Mouse (Mus musculus) layer of hippocampus, postnatal 36 days (tissue): Measurements from ENCODE around the gene Entpd5. TPM values are rescaled to one million over a fixed set of nuclear protein-coding genes. Genes with fewer than 3 reads are reported as not detected.

Source experiments
- DNase-seq, 2 experiments: peaks; one replicate each; pipeline ENCODE4 v3.0.0; 2022
- total RNA-seq, 2 experiments: library from RNA; stranded (reverse); gene quantifications; 2 replicates each; pipeline ENCODE4 v1.2.3; 2021

The Entpd5 gene
- 10 to 100 TPM; 22.9 to 25.2 TPM for total RNA-seq

DNA sequence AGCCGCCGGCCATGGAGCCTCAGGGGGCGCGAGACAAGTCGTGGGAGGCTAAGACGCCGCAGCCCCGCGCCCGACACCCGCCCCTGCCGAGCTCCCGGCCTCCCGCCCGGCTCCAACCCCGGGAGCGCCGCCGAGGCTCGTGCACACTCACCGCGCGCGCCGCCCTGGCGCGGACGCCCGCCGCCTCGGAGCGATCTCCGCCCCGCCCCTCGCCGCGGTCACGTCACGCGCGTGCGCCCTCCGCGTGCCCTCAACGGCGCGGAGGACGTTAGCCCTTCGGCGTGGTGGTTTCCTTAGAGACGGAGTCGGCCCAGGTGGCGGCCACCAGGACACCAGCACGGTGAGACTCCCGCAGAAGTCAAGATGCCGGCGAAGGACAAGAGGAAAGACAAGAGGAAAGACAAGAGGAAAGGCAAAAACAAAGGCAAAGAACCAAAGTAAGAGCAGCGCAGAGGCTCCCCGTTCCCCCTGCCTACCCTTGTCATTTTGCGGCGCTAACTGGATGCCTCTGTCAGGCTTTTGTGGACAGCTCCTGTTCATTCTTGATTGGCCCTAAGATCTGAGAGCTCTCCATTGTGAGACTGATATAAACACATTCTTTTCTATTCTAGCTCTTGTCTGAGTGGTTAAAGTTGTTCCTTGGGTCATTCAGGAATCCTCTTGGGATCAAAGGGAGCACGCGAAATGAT is at the start of gene Entpd5, which contains the start of gene Bbof1:
TSS of gene Entpd5 (minus strand) at position 211 of the 689 bp plus-strand sequence.
TSS of gene Bbof1 (plus strand) at position 253 of the 689 bp plus-strand sequence.
- peak; percentile 91 to 93 for DNase-seq

DNA sequence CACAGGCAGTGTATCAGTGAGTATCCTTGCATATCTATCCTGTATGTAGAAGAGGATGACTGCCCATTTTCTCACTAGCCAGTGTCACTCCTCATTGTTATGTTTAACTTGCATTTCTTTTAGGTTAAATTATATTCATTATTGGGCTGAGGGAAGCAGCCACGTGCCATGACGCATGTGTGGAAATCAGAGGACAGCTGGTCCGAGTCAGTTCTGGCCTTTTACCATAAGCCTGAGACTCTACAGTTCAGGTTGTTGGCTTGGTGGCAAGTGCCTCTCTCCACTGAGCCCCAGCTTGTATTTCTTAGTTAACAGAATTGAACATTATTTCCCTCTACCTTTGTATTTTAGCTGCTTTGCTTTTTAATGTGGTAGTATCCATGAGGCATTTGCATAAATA is 48.1 kb upstream of the Entpd5 start:
- DNase-seq = no peak

GRCm38 (mm10) chr12:84451801-84452200 is 43.0 kb upstream of the Entpd5 start:
- DNase-seq = no peak

DNA sequence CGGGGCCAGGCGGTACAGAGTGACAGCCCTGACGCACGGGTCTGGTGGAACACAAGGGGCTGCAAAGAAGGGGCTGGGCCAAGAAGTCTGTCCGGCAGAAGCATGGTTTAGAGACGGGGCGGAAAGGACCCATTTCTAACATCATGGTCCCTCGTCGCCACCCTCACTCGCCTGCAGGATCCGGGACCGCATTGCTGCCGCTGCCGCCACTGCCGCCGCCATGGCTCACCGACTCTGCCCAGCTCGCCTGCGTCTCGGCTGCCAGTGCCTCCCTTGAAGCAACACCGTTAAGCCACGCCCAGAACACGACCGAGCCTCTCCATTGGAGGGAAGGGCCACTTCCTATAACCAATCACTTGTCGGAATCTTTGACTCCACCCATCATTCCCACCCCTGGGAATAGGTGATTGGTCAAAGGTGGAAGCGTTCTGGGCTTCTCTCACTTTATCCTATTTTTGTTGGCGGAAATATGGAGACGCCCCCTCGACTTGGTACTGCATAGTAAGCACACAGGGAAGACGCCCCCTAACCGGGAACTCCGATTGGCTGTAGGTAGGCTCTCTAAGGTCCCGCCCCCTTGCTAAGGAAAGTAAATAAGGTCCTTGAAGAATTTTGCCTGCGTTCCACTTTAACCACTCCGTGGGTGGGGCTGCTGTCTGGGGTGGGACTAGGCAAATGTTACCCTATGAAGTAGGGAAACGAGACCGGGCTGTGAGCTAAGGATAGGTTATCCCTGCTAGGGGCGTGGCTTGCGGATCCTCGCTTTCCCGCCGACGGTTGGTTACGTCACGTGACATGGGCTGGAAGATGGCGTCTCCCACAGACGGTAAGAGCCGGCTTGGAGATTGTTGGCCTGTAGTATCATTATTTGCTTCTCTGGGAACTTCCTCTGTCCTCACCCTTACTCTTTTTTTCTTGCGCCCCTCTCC is 42.2 kb upstream of the Entpd5 start, which contains the start of the genes Aldh6a1 and Lin52:
TSS of gene Aldh6a1 (minus strand) at position 287 of the 929 bp plus-strand sequence.
TSS of gene Lin52 (plus strand) at position 705 of the 929 bp plus-strand sequence.
- peak; percentile 93 to 95 for DNase-seq

GRCm38 (mm10) chr12:84450351-84450717 is 41.5 kb upstream of the Entpd5 start:
- no peak for DNase-seq

DNA sequence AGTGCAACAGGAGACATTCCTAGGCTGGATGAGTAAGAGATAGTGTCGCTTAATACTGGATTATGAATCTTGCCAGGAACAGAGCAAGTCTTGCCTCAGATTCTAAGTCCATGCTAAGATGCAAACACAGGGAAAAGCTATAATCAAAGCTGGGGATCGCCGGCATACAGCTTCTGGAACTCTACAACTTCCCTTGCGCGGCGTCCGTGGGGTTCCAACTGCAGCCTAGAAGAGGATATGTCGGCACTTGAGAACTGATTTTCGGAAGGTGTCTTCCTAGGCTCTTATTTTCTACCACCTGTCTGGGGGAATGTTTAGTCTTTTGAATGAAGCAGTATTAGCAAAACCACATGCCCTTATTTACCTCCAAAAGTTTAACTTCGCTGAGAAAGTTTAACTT is 41.1 kb upstream of the Entpd5 start:
- DNase-seq = no peak

DNA sequence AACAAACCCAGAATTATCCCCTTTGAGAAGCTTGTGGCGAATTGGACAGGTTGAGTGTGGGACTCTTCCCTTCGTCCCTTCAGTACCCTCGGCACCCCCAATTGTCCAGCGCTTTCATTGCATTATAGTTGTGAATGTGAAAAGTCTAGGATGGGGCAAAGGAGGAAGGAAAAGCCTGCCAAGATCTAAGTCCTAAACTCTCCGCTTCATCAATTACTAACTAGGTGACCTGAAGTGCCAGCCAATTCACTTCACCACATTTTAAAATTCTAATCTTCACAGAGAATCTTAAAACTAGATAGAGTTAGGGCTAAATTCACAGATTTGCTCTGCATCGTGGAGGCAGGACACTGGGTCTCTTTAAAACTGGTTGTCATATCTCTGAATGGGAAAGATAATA is 39.4 kb upstream of the Entpd5 start:
- no peak for DNase-seq

- no peak for DNase-seq
Measured at GRCm38 (mm10) chr12:84447386-84447785, 38.6 kb upstream of the Entpd5 start.

DNA sequence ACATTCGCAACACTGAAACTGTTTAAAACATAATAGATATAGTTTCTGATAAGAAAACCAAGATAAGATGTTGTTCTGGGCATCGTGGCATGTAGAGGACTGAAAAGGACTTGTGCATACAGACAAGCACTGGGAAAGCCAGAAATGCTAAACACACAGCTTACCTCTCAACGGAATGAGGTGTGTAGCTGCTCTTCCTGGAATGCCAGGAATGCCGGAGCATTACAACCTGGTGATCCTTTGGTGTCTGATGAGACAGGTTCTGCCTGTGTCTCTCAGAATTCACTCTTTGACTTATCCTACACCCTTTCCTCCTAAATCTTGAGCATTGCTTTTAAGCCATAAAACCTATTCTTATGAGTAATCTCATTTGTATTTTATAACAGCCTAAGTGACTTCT is 33.7 kb upstream of the Entpd5 start:
- no peak for DNase-seq

DNA sequence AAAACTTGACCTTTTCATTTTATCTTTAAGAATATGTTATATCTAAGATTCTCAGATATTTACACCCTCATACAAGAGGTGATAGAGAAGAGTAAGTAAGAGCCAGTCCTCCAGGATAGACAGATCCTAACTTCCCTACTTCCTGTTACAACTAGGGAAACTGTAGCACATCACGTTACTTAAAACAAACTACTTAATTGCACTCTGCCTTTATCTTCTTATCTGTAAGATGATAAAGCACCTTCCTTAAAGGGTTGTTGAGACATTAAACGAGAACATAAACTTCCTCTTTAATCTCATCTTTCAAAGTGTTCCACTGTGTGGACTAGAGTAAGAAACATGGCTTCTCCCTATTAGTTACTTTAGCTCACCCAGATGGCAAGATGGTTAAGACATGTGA is 29.9 kb upstream of the Entpd5 start:
- DNase-seq = no peak

DNA sequence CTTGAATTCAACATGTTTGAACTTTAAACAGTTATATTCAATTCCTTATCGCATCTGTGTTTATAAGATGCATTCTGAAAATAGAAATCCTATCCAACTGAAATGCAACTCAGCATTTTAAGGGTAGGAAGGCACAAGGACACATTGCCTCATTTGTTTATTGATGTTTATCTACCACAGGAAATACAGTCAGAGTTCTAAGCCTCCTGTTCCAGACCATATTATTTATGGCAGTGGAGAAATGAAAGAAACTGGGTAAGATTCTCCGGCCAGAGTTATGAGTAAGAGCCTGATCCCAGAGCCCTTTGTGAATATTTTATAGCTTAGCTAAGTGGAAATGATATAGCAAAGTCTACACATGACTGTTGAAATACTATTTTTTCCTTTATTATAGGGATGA is 21.0 kb upstream of the Entpd5 start:
- DNase-seq = no peak

GRCm38 (mm10) chr12:84423990-84424389 is 15.2 kb upstream of the Entpd5 start:
- DNase-seq = no peak

GRCm38 (mm10) chr12:84417605-84417922 is 8.7 kb upstream of the Entpd5 start:
- no peak for DNase-seq

DNA sequence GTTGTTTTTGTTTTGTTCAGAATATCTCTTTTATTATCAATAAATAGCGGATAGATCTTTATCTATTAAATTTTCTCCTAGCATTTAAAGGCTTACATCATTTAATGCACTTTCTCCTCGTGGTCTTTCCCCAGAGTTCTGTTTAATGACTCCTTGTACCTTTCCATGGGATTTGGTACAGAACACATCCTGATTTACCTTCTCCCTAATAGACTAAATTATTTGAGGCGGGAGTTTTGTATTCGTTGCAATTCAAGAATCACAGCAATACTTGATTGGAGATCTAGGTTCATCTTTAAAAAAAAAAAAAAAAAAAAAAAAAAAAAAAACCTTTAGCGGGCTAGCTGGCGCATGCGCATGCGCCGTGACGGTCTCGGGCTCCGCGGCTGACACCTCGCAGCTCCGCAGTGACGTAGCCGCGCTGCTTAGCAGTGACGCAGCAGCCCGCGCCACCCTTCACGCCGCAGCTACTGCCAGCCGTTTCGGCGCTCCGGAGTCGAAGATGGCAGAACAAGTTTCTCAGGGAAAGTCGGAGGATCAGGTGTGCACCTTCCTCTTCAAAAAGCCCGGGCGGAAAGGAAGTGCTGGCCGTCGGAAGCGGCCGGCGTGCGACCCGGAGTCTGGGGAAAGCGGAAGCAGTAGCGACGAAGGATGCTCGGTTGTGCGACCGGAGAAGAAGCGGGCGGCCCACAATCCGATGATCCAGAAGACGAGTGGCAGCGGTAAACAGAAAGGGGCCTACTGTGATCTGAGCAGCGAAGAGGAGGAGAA is 8.2 kb upstream of the Entpd5 start, which contains the start of gene Rnf113a2:
TSS of gene Rnf113a2 (plus strand) at position 363 of the 771 bp plus-strand sequence.
- peak; percentile 84 for DNase-seq

- DNase-seq = peak in 1 of 2 experiments; percentile 13
Measured at GRCm38 (mm10) chr12:84407874-84408818, 683 bp downstream of the Entpd5 start.

DNA sequence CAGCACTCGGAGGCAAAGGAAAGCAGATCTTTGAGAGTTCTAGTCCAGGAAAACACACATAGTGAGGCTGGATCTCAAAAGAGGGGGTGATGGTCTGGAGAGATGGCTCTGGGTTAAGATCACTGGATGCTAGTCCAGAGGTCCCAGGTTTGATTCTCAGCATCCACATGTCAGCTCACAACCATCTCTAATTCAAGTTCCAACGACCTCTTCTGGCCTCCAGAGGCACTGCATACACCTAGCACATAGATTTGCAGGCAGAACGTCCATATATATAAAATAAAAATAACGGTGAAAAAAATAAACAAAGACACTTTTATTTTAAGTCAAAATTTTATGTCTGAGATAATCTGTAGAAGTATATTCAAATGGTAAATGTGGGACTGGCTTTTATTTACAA is 1.6 kb downstream of the Entpd5 start:
- DNase-seq = no peak

DNA sequence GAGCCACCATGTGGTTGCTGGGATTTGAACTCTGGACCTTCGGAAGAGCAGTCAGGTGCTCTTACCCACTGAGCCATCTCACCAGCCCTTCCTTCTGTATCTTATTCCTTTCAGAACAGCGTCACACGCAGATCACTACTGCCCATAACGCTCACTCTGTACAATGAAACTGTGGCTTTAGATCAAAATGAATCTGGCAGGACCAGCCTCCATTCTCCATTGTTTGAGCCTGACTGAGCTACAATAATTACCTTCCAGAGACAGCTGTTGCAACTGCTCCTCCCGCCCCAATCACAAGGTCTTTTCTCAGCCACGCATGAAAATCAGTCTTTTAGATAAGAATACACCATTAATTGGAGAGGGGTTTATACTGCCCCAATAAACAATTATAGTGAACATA is 4.3 kb downstream of the Entpd5 start:
- DNase-seq = no peak

DNA sequence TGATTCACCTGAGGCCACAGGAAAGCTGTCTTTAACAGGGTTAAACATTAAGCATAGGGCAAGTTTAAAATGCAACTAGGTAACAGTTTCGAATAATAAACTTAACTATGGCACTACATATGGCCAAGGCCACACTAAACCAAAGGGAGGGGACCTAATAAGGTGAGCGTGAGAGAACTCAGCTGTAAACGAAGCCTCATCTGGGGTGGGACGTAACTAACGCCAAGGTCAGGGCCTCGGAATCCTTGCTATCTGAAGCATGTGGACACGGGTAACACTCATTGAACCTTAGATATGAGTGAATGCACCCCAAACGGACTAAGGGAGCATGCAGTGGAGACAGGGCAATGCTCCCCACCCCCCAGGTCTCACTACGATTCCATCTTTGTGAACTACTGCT is 5.9 kb downstream of the Entpd5 start:
- DNase-seq = no peak

DNA sequence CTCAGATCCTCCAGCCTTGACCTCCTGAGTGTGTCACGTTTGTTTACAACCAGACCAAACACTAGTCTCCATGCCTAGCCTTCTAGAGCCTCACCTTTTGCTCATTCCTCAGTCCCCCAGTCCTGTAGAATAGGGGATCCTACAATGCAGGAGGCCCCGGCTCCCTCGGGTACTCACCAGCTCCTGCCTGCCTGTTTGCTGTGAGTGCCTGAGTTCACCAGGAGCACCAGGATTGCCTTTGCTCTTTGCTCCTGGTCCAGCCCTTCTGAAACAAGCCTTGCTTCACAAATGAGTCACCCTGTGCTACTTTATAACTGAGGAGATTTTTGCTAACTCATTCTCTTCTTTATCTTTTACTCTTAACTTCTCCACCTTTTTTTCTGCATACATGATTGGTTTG is 8.2 kb downstream of the Entpd5 start:
- DNase-seq = no peak

DNA sequence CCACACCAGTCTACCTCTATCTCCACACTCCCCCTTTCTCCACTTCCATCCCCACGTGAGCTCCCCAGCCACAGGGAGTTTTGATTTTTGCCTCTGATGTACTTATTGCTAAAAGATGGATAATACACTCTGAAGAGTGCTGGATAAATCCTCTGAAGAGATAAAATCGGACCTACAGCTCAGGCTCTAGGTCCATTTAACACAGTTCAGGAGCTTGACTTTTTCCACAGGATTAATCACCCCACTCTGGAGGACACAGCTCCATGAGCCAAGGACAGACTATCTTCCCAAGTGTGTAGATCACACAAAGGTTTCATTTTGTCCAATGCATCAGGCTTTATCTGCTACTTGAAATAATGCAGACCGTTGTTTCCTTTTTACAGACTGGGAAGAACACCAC is 8.8 kb downstream of the Entpd5 start:
- DNase-seq = no peak

GRCm38 (mm10) chr12:84399663-84400062 is 9.2 kb downstream of the Entpd5 start:
- DNase-seq = no peak

GRCm38 (mm10) chr12:84399135-84399534 is 9.7 kb downstream of the Entpd5 start:
- DNase-seq = no peak
